Mouse (Mus musculus): ENCODE results near the gene Gpr135. TPM values are rescaled to one million over a fixed set of nuclear protein-coding genes. Genes with fewer than 3 reads are reported as not detected.

Gene Gpr135
- 1.2 and 1.7 TPM in 2 replicates for polyA plus RNA-seq (2015; fragmentation: Nextera tagmentation; extraction: Ambion mirVana)

DNA sequence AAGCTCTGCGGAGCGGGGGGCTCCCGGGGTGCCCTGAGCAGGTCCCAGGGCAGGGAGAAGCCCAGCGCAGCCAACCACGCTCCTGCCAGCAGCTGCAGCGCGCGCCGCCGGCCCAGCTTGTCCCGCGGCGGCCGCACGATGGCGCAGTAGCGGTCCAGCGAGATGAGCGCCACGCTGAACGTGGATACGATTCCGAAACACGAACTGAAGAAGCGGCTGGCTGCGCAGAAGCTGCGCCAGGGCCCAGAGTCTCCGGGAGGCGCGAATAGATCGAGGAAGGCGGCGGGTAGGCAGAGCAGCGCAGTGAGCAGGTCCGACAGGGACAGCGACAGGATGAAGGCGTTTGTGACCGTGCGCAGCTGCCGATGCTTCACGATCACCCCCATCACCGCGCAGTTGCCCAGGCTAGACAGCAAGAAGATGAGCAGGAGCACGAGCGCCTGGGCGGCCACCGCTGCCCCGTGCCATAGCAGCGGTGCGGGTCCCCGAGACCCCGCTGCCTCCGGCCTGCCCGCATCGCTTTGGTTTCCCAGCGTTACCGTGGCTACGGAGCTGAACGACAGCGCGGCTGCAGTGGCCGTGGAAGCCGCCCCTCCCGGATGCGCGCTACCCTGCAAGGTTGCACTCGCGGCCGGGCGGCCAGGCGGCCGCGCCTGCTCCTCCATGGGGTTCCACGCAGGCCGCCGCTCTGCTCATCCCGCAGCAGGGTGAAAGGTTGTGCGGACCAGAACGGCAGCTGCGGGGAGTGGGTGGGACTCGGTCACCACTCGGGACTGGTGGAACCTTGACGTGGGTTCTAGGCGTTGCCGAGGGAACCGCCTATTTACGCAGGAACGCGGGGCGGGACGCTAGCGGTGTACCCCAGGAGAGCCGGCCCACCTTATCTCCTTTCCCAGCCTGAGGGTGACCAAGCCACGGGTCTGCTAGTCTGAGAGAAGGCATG is at the start of gene Gpr135:
TSS of gene Gpr135 (minus strand) at position 799 of the 943 bp plus-strand sequence.

DNA sequence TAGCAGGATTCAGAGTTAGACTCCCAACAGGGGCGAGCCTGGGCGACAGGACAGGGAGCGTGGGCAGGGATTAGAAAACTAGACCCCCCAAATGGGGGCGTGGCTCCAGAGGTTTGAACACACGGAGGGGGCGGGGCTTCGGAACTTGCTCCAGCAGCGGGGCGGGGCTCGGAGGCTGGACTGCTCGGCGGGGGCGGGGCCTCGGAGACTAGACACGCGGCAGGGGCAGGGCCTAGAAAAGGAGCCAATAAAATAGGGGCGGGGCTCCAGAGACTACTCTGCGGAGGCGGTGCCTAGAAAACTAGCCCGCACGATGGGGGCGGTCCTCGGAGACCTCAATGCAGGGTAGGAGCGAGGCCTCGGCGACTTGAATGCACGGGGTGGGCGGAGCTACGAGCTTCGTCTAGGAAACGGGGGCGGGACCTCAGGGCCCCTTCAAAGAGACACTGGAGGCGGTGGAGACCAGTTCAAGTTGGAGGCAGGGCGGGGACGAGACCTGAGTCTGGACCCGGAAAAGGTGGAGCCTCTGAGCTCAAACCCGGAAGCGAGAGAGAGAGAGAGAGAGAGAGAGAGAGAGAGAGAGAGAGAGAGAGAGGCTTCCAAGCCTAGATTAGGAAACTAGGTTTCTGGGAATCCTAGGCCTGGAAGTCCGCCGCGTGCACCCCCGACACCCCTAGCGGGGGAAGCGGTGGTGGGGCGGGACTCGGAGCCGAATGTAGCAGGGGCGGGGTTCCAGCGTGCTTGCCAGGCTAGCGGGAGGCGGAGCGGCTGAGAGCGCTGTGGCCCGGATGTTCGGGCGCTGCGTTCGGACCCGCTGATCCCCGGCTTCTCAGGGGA is 14.6 kb upstream of the Gpr135 start, which contains the start of the genes L3hypdh and Jkamp:
TSS of gene L3hypdh (minus strand) at position 111 of the 837 bp plus-strand sequence.
TSS of gene Jkamp (plus strand) at position 261 of the 837 bp plus-strand sequence.

Other genes starting within 250 kb of the Gpr135 start
- gene Daam1, start 240.0 kb downstream of the Gpr135 start, polyA plus RNA-seq (2015; fragmentation: Nextera tagmentation; extraction: Ambion mirVana) = 5.2 and 6.3 TPM in 2 replicates
- gene L3hypdh, start 14.3 kb upstream of the Gpr135 start, polyA plus RNA-seq (2015; fragmentation: Nextera tagmentation; extraction: Ambion mirVana) = 37.3 and 42.5 TPM in 2 replicates
- gene Jkamp, start 14.5 kb upstream of the Gpr135 start, polyA plus RNA-seq (2015; fragmentation: Nextera tagmentation; extraction: Ambion mirVana) = 129 and 144 TPM in 2 replicates
- not detected in 2 replicates for gene Ccdc175, start 113.9 kb upstream of the Gpr135 start, polyA plus RNA-seq (2015; fragmentation: Nextera tagmentation; extraction: Ambion mirVana)

Measured in adrenal gland, postnatal 0 days (tissue).